Mouse (Mus musculus): ENCODE measurements around the gene Tbc1d22a. TPM values are rescaled to one million over a fixed set of nuclear protein-coding genes. Genes with fewer than 3 reads are reported as not detected.
"Not testable (repeated sequence)": the region's sequence is repeated elsewhere in the genome, so short reads cannot be mapped to it uniquely, and the experiment has no call there.

Gene Tbc1d22a
- total RNA-seq, 1 experiment from 2014 or later: 14.6 TPM

GRCm38 (mm10) chr15:86220715-86221114 lies 6.5 kb downstream of the Tbc1d22a start:
- ATAC-seq (replicated peaks in 1 of 2; ENCODE audit: insufficient read depth in 1 of 2, low FRiP score in 2 of 2, low TSS enrichment in 1 of 2, low read depth in 1 of 2, poor library complexity in 2 of 2, severe bottlenecking in 2 of 2): no peak

- ATAC-seq (replicated peaks in 1 of 2; ENCODE audit: insufficient read depth in 1 of 2, low FRiP score in 2 of 2, low TSS enrichment in 1 of 2, low read depth in 1 of 2, poor library complexity in 2 of 2, severe bottlenecking in 2 of 2): no peak
Measured at GRCm38 (mm10) chr15:86221369-86221768, 7.1 kb downstream of the Tbc1d22a start.

GRCm38 (mm10) chr15:86221901-86222300 lies 7.6 kb downstream of the Tbc1d22a start:
- ATAC-seq (replicated peaks in 1 of 2; ENCODE audit: insufficient read depth in 1 of 2, low FRiP score in 2 of 2, low TSS enrichment in 1 of 2, low read depth in 1 of 2, poor library complexity in 2 of 2, severe bottlenecking in 2 of 2): not testable (repeated sequence)

DNA sequence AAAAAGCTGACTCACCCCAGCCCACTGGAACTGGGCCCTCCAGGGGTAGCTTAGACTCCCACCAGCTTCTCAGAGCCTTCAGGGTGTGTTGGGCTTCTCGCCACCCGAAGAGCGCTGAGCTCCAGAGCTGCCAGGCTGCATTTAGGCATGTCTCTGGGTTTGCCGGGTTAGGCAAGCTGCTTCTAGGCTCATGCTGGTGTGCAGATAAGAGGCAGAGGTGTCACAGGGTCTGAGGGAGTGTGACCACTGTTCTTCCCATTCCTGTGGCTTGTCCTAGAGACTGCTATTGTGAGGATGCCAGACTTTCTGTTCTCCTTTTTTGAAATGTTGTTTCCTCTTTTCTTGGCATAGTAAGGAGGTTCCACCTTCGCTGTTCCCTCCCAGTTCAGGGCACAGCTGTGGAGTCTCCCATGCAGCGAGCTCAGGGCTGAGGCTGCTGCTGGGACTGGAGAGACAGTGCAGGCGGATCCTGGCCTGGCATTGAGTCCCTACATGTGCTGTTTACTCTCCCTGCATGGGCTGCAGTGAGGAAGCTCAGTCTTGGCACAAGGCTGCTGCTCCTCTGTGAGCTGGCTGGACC lies 10.8 kb downstream of the Tbc1d22a start:
- ATAC-seq (replicated peaks in 1 of 2; ENCODE audit: insufficient read depth in 1 of 2, low FRiP score in 2 of 2, low TSS enrichment in 1 of 2, low read depth in 1 of 2, poor library complexity in 2 of 2, severe bottlenecking in 2 of 2): peak; percentile 91 to 96

DNA sequence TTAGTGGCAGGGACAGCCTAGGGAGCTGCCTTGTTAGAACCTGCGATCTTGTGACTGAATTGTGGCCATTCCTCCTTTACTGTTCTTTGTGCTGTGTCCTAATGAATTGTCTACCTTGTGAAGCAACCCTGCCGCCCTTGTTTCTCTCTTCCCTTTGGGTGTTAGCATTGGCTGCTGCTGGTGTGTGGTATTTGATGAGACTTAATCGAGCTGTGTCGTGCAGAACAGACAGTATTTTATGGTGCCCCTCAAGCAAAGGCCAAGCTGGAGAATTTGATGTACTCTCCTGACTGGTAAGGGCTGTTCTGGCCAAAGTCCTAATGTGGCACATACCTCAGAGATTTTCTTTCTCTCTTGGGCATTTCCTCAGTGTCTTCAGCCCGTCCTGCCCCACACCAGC lies 12.0 kb downstream of the Tbc1d22a start:
- no peak for ATAC-seq (replicated peaks in 1 of 2; ENCODE audit: insufficient read depth in 1 of 2, low FRiP score in 2 of 2, low TSS enrichment in 1 of 2, low read depth in 1 of 2, poor library complexity in 2 of 2, severe bottlenecking in 2 of 2)

DNA sequence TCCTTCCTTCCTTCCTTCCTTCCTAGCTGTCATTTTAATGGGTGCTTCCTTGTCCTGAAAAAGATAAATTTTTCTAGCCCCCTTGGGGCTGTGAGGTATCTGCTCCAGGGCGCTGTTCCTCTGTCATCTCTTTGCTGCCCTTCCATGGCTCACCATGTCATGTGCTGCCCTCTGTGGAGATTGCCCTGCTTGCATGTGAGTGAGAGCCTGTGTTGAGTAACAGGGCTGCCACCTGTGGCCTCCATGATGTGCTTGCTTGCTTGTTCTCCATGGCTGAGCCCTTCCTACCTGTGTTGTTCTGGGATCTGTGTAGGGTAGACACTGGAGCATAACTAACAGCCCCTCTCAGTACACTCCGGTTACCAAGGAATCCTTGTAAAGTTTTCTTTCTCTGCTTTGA lies 12.7 kb downstream of the Tbc1d22a start:
- no peak for ATAC-seq (replicated peaks in 1 of 2; ENCODE audit: insufficient read depth in 1 of 2, low FRiP score in 2 of 2, low TSS enrichment in 1 of 2, low read depth in 1 of 2, poor library complexity in 2 of 2, severe bottlenecking in 2 of 2)

GRCm38 (mm10) chr15:86228186-86228585 lies 13.9 kb downstream of the Tbc1d22a start:
- peak; percentile 28 to 41; a peak in 1 of 4 replicates for ATAC-seq (replicated peaks in 1 of 2; ENCODE audit: insufficient read depth in 1 of 2, low FRiP score in 2 of 2, low TSS enrichment in 1 of 2, low read depth in 1 of 2, poor library complexity in 2 of 2, severe bottlenecking in 2 of 2)

DNA sequence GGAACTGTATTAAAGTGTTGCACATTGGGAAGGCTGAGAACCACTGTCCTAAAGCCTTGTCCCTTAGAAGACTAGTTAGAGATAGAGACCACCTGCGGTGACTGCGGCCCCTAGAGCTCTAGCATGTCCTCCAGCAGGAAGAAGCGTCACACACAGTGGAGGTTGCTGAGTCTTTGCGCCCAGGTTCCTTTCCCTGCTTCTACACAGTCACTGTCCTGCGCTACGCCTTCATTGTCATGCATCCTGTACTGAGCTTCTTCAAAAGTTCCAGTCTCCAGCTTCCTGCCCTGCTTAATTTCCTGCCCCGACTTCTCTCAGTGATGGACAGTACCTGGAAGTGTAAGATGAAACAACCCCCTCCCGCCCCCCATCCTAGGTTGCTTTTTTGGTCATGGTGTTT lies 14.8 kb downstream of the Tbc1d22a start:
- ATAC-seq (replicated peaks in 1 of 2; ENCODE audit: insufficient read depth in 1 of 2, low FRiP score in 2 of 2, low TSS enrichment in 1 of 2, low read depth in 1 of 2, poor library complexity in 2 of 2, severe bottlenecking in 2 of 2): no peak

DNA sequence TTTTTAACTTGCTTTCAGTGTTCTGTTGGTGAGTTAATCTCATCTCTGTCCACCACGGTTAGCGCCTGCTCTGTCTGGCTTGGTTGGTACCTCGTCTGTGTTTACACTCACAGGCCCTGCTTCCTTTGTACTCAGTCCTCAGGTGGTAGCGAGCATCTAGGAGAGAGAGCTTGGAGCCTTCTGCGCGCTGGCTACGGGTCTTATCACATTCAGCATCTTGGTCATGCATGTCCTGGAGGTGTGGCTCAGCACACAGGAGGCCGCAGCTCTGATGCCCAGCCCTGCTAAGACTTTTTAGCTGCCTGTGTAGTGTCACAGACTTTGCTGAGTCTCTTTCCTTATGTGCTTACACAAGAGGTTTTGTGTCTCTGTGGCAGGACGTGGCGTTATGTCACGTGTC lies 15.4 kb downstream of the Tbc1d22a start:
- ATAC-seq (replicated peaks in 1 of 2; ENCODE audit: insufficient read depth in 1 of 2, low FRiP score in 2 of 2, low TSS enrichment in 1 of 2, low read depth in 1 of 2, poor library complexity in 2 of 2, severe bottlenecking in 2 of 2): no peak

GRCm38 (mm10) chr15:86231170-86231569 lies 16.9 kb downstream of the Tbc1d22a start:
- ATAC-seq (replicated peaks in 1 of 2; ENCODE audit: insufficient read depth in 1 of 2, low FRiP score in 2 of 2, low TSS enrichment in 1 of 2, low read depth in 1 of 2, poor library complexity in 2 of 2, severe bottlenecking in 2 of 2): no peak

- ATAC-seq (replicated peaks in 1 of 2; ENCODE audit: insufficient read depth in 1 of 2, low FRiP score in 2 of 2, low TSS enrichment in 1 of 2, low read depth in 1 of 2, poor library complexity in 2 of 2, severe bottlenecking in 2 of 2): no peak
Measured at GRCm38 (mm10) chr15:86231831-86232512, 17.7 kb downstream of the Tbc1d22a start.

- no peak for ATAC-seq (replicated peaks in 1 of 2; ENCODE audit: insufficient read depth in 1 of 2, low FRiP score in 2 of 2, low TSS enrichment in 1 of 2, low read depth in 1 of 2, poor library complexity in 2 of 2, severe bottlenecking in 2 of 2)
Measured at GRCm38 (mm10) chr15:86234001-86234400, 19.7 kb downstream of the Tbc1d22a start.

- ATAC-seq (replicated peaks in 1 of 2; ENCODE audit: insufficient read depth in 1 of 2, low FRiP score in 2 of 2, low TSS enrichment in 1 of 2, low read depth in 1 of 2, poor library complexity in 2 of 2, severe bottlenecking in 2 of 2): no peak
Measured at GRCm38 (mm10) chr15:86234517-86235441, 20.5 kb downstream of the Tbc1d22a start.

- peak in 1 of 2 experiments; percentile 59; a peak in 2 of 4 replicates for ATAC-seq (replicated peaks in 1 of 2; ENCODE audit: insufficient read depth in 1 of 2, low FRiP score in 2 of 2, low TSS enrichment in 1 of 2, low read depth in 1 of 2, poor library complexity in 2 of 2, severe bottlenecking in 2 of 2)
Measured at GRCm38 (mm10) chr15:86236252-86236651, 22.0 kb downstream of the Tbc1d22a start.

DNA sequence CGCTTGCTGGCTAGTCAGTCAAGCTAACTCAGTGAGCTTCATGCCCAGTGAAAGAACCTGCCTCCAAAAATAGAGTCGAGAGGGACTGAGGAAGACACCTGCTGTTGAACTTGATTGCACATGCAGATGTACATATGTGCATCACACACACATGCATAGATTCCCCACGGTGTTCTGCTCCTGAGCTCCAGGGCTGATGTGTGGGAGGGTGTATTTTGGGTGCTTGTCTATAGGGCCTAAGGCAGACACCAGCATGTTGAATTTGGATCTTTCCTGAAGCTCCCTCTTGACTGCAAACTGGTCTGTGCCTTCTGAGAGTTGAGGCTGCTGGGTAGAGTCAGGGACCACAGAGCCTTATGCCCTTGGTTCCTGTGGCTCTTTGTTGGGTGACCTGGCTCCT lies 23.8 kb downstream of the Tbc1d22a start:
- ATAC-seq (replicated peaks in 1 of 2; ENCODE audit: insufficient read depth in 1 of 2, low FRiP score in 2 of 2, low TSS enrichment in 1 of 2, low read depth in 1 of 2, poor library complexity in 2 of 2, severe bottlenecking in 2 of 2): no peak

GRCm38 (mm10) chr15:86239068-86239467 lies 24.8 kb downstream of the Tbc1d22a start:
- no peak for ATAC-seq (replicated peaks in 1 of 2; ENCODE audit: insufficient read depth in 1 of 2, low FRiP score in 2 of 2, low TSS enrichment in 1 of 2, low read depth in 1 of 2, poor library complexity in 2 of 2, severe bottlenecking in 2 of 2)

DNA sequence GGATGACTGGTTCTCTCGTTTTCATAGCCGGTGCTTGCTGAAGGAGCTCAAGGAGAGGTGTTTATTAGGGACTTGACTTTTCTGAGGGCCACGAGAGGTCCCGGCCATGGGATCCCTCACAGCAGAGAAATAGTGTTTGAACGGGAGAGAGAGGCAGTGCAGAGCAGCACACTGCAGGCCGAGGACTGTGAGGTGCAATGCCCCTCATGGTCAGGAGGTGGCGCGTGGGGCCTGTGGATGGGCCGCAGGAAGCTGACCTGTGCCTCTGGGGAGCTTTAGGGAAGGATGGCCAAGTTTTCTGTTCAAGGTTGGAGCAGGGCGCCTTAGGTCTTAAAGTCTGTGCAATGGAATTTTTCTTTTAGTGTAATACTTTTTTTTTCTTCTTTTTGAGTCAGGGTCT lies 25.5 kb downstream of the Tbc1d22a start:
- peak; percentile 52; a peak in 2 of 4 replicates for ATAC-seq (replicated peaks in 1 of 2; ENCODE audit: insufficient read depth in 1 of 2, low FRiP score in 2 of 2, low TSS enrichment in 1 of 2, low read depth in 1 of 2, poor library complexity in 2 of 2, severe bottlenecking in 2 of 2)

GRCm38 (mm10) chr15:86243708-86244107 lies 29.4 kb downstream of the Tbc1d22a start:
- 0 out of 4 replicates have a peak, but pooled peaks of 1 of the 2 experiments have one; percentile 39 for ATAC-seq (replicated peaks in 1 of 2; ENCODE audit: insufficient read depth in 1 of 2, low FRiP score in 2 of 2, low TSS enrichment in 1 of 2, low read depth in 1 of 2, poor library complexity in 2 of 2, severe bottlenecking in 2 of 2)

Measured in hematopoietic stem cell, adult 5-6 weeks (primary cell).